Mouse (Mus musculus): ENCODE data around the gene Slc35e3. TPM values are rescaled to one million over a fixed set of nuclear protein-coding genes. Genes with fewer than 3 reads are reported as not detected.

Gene Slc35e3
- polyA plus RNA-seq, 1 experiment from 2014 or later: 19.8 TPM

DNA sequence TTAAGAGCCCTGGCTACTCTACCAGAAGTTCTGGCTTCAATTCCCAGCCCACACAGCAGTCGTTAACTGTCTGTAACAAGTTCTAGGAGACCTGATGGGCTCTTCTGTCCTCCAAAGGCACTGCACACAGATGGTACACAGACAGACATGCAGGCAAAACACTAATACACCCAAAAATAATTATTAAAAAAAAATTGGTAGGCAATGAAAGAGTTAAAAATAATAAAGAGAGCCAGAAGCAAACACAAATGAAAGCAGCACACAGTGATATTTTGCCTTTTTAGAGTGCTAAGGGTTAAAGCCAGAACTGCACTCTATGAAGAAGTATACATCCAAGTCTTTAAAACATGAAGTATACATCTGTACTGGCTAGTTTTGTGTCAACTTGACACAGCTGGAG is 45.7 kb downstream of the Slc35e3 start:
- Histone ChIP-seq H3K9me3 (ENCODE audit: control insufficient read depth, low read length) (no peaks in the 10 kb centered on the region), H3K9ac (ENCODE audit: low read length) (no peak overlapping the region)

DNA sequence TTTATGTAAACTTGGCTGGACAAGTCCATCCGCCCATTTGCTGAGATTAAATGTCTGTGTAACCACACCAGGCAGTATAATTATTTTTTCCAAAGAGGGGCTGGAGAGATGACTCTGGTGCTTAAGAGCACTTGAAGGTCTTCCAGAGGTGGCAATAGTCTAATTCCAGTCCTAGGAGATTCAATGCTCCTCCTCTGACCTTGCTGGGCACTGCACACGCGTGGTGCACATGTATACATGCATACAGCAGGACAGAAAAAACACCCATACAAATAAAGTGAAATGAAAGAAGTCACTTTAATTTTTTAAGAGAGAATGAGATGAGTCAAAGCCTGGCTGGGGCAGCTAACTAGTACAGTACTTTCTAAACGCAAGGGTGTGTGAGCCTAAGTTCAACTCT is 46.3 kb downstream of the Slc35e3 start:
- Histone ChIP-seq H3K4me3 (ENCODE audit: low read depth, low read length) (no peak overlapping the region), H3K9ac (ENCODE audit: low read length) (no peak overlapping the region), H3K27ac (replicated peaks; ENCODE audit: low read depth, low read length) (no peak overlapping the region), H3K9me3 (ENCODE audit: control insufficient read depth, low read length) (no peaks in the 10 kb centered on the region), H3K4me2 (ENCODE audit: low read depth, severe bottlenecking) (no peak overlapping the region), H3K27me3 (ENCODE audit: control insufficient read depth, insufficient read depth, low read length) (no peaks in the 10 kb centered on the region), H3K36me3 (ENCODE audit: control insufficient read depth, insufficient read depth, low read length) (peaks cover 49% of the 10 kb centered on the region), H3K4me1 (ENCODE audit: control insufficient read depth, insufficient read depth, low read length) (no peaks in the 10 kb centered on the region)
- ATAC-seq (ENCODE audit: insufficient number of reproducible peaks, low FRiP score, low TSS enrichment, low read depth) (no peak), DNase-seq (ENCODE audit: low spot score) (no peak)
- WGBS: 96% methylated on average over 4 of the region's 4 CpGs

More for the DNA sequence above, 45.7 kb downstream of the Slc35e3 start:
- DNase-seq (ENCODE audit: low spot score): no peak
- Histone ChIP-seq H3K36me3 (ENCODE audit: control insufficient read depth, insufficient read depth, low read length) (peaks cover 53% of the 10 kb centered on the region), H3K4me3 (ENCODE audit: low read depth, low read length) (no peak overlapping the region), H3K27me3 (ENCODE audit: control insufficient read depth, insufficient read depth, low read length) (no peaks in the 10 kb centered on the region), H3K4me2 (ENCODE audit: low read depth, severe bottlenecking) (no peak overlapping the region), H3K27ac (replicated peaks; ENCODE audit: low read depth, low read length) (no peak overlapping the region), H3K4me1 (ENCODE audit: control insufficient read depth, insufficient read depth, low read length) (no peaks in the 10 kb centered on the region)
- no peak for ATAC-seq (ENCODE audit: insufficient number of reproducible peaks, low FRiP score, low TSS enrichment, low read depth)
- WGBS: 84% methylated on average over 1 of the region's 1 CpGs

DNA sequence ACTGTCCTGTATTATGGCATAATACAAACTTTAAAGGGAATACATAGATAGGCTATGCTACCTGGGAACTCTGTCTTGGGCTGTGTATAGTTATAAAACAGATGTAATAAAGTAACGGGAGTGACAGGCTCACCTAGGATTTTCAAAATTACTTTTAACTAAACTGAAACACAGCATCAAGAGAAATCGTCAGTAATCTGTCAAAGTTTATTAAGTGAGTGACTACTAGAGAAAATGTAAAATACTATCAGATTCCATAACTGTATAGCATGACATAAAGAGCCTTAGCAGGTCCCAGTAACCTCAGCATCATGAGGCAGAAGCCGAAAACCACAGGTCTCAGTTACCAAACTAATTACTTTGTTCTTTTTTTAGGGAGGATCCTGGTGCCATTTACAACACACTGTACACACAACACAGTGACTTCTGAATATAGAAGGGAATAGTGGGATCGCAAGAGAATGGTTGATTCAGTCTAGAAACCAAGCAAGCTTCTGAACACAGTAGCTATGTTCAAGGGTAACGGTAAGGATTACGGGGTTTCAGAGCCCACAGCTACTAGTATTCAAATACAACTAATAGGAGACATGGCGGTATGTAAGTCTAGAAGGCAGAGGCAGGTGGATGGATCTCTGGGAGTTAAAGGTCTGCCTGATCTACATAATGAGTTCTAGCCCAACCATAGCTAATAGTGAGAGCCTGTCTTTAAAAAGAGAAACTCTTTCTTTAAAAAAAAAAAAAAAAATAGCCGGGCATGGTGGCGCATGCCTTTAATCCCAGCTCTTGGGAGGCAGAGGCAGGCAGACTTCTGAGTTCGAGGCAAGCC is 47.6 kb downstream of the Slc35e3 start:
- Histone ChIP-seq H3K9ac (ENCODE audit: low read length) (no peak overlapping the region), H3K36me3 (ENCODE audit: control insufficient read depth, insufficient read depth, low read length) (peaks cover 47% of the 10 kb centered on the region), H3K27me3 (ENCODE audit: control insufficient read depth, insufficient read depth, low read length) (no peaks in the 10 kb centered on the region), H3K4me1 (ENCODE audit: control insufficient read depth, insufficient read depth, low read length) (no peaks in the 10 kb centered on the region), H3K27ac (replicated peaks; ENCODE audit: low read depth, low read length) (no peak overlapping the region), H3K9me3 (ENCODE audit: control insufficient read depth, low read length) (no peaks in the 10 kb centered on the region), H3K4me2 (ENCODE audit: low read depth, severe bottlenecking) (no peak overlapping the region), H3K4me3 (ENCODE audit: low read depth, low read length) (no peak overlapping the region)
- no peak for ATAC-seq (ENCODE audit: insufficient number of reproducible peaks, low FRiP score, low TSS enrichment, low read depth)
- 96% methylated on average over 10 of the region's 10 CpGs for whole genome bisulfite sequencing
- DNase-seq (ENCODE audit: low spot score): no peak

DNA sequence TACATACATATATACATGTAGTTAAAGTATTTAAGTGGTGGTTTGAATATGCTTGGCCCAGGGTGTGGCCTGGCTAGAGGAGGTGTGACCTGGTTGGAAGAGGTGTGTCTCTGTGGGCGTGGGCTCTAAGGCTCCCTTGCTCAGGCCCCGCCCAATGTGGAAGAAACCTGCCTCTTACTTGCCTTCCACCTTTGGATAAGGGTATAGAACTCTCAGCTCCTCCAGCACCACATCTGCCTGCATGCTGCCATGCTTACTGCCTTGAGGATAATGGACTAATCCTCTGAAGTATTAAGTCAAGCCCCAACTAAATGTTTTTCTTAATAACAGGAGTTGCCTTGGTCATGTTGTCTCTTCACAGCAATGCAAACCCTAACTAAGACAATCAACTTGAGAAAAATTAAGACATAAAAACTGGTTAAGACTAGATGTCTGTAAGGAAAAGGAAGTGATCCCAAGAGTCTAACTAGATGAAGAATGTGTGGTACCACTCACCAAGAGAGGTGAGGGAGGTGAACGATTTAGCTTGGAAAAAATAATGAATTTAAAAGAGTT is 48.5 kb downstream of the Slc35e3 start:
- no peak overlapping the region for H3K9ac ChIP-seq (ENCODE audit: low read length)
- 92% methylated on average over 3 of the region's 3 CpGs for WGBS
- ATAC-seq (ENCODE audit: insufficient number of reproducible peaks, low FRiP score, low TSS enrichment, low read depth) (no peak), DNase-seq (ENCODE audit: low spot score) (no peak)
- H3K27me3 ChIP-seq (ENCODE audit: control insufficient read depth, insufficient read depth, low read length): no peaks in the 10 kb centered on the region
- no peaks in the 10 kb centered on the region for H3K4me1 ChIP-seq (ENCODE audit: control insufficient read depth, insufficient read depth, low read length)
- no peak overlapping the region for H3K4me3 ChIP-seq (ENCODE audit: low read depth, low read length)
- no peak overlapping the region for H3K27ac ChIP-seq (replicated peaks; ENCODE audit: low read depth, low read length)
- no peaks in the 10 kb centered on the region for H3K9me3 ChIP-seq (ENCODE audit: control insufficient read depth, low read length)
- no peak overlapping the region for H3K4me2 ChIP-seq (ENCODE audit: low read depth, severe bottlenecking)
- peaks cover 45% of the 10 kb centered on the region for H3K36me3 ChIP-seq (ENCODE audit: control insufficient read depth, insufficient read depth, low read length)

DNA sequence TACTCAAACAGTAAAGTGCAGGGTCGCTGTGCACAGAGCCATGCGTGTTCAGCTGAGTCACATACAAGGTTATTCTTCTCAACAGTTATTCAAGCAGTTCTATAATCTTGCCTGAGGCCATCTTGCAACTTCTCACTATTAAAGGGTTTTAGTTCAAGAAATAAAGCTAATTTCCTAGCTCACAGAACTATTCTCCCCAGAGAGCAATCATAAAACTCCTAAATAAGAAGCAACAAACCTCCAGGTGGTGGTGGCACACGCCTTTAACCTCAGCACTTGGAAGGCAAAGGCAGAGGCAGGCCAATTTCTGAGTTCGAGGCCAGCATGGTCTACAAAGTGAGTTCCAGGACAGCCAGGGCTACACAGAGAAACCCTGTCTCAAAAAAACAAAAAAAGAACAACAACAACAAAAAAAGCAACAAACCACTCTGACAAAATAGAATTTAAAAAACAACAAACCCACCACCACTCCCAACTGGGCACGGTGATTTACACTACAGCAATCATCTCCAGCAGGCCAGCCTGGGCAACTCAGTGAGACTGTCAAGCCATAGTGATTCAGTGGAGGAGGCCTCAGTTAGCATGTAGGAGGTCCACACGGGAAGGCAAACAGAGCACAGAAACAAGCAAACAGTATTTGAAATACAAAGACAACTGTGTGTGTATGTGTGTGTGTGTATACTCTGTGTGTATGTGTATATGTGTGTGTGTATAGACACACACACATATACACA is 49.2 kb downstream of the Slc35e3 start:
- H3K27me3 ChIP-seq (ENCODE audit: control insufficient read depth, insufficient read depth, low read length): no peaks in the 10 kb centered on the region
- no peak overlapping the region for H3K4me3 ChIP-seq (ENCODE audit: low read depth, low read length)
- no peaks in the 10 kb centered on the region for H3K4me1 ChIP-seq (ENCODE audit: control insufficient read depth, insufficient read depth, low read length)
- H3K27ac ChIP-seq (replicated peaks; ENCODE audit: low read depth, low read length): no peak overlapping the region
- H3K36me3 ChIP-seq (ENCODE audit: control insufficient read depth, insufficient read depth, low read length): peaks cover 48% of the 10 kb centered on the region
- ATAC-seq (ENCODE audit: insufficient number of reproducible peaks, low FRiP score, low TSS enrichment, low read depth): no peak
- WGBS: 95% methylated on average over 6 of the region's 6 CpGs
- DNase-seq (ENCODE audit: low spot score): no peak
- no peak overlapping the region for H3K9ac ChIP-seq (ENCODE audit: low read length)
- H3K4me2 ChIP-seq (ENCODE audit: low read depth, severe bottlenecking): no peak overlapping the region
- H3K9me3 ChIP-seq (ENCODE audit: control insufficient read depth, low read length): no peaks in the 10 kb centered on the region

DNA sequence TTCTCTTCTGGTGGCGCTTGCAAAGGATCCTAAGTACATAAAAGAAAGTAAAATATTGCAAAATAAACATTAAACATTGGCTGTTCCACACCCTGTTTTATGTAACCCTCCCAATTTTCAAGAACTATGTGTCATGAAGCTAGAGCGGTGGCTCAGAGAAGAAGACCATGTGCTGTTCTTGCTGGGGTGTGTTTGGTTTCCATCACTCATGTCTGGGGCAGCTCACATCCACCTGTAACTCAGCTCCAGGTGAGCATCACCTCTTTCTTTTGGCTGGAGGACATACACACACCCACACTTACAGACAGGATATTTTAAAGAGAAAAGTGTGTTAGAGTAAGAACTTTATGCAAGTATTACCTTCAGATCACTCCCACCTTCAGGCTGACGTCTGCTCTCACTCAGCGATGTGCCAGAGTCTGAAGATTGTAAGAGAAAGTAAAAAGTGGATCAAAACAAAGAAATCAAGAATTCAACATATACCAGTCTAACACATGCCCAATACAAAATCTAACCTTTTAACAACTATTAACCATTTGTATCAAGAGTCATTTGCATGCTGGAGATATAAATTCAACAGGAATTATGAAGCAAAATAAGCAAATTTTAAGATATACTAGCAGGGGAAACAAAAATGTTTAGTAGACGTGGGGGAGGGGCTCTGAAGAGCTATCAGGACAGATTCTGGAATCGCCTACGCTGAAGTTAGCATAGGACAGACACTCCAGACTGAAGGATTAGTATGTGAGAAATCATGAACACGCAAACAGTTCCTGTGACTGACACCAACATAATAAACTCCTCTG is 49.9 kb downstream of the Slc35e3 start:
- DNase-seq (ENCODE audit: low spot score) (no peak), ATAC-seq (ENCODE audit: insufficient number of reproducible peaks, low FRiP score, low TSS enrichment, low read depth) (no peak)
- no peak overlapping the region for H3K4me3 ChIP-seq (ENCODE audit: low read depth, low read length)
- WGBS: 92% methylated on average over 8 of the region's 8 CpGs
- no peaks in the 10 kb centered on the region for H3K4me1 ChIP-seq (ENCODE audit: control insufficient read depth, insufficient read depth, low read length)
- no peaks in the 10 kb centered on the region for H3K9me3 ChIP-seq (ENCODE audit: control insufficient read depth, low read length)
- no peaks in the 10 kb centered on the region for H3K27me3 ChIP-seq (ENCODE audit: control insufficient read depth, insufficient read depth, low read length)
- H3K9ac ChIP-seq (ENCODE audit: low read length): no peak overlapping the region
- H3K27ac ChIP-seq (replicated peaks; ENCODE audit: low read depth, low read length): no peak overlapping the region
- H3K4me2 ChIP-seq (ENCODE audit: low read depth, severe bottlenecking): no peak overlapping the region
- H3K36me3 ChIP-seq (ENCODE audit: control insufficient read depth, insufficient read depth, low read length): peaks cover 43% of the 10 kb centered on the region

DNA sequence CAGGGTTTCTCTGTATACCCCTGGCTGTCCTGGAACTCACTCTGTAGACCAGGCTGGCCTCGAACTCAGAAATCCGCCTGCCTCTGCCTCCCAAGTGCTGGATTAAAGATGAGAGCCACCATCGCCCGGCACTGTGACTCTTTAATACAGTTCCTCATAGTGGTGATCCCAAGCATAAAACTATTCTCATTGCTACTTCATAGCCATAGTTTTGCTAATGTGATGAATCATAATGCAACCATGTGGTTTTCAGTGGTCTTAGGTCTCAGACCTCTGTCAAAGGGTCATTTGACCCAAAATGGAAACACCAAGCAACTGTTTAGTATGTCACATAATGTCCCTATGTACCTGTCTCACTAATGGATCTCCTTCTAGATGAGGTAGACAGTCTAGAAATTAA is 50.6 kb downstream of the Slc35e3 start:
- H3K27ac ChIP-seq (replicated peaks; ENCODE audit: low read depth, low read length): no peak overlapping the region
- peaks cover 43% of the 10 kb centered on the region for H3K36me3 ChIP-seq (ENCODE audit: control insufficient read depth, insufficient read depth, low read length)
- DNase-seq (ENCODE audit: low spot score): no peak
- no peak overlapping the region for H3K9ac ChIP-seq (ENCODE audit: low read length)
- H3K9me3 ChIP-seq (ENCODE audit: control insufficient read depth, low read length): no peaks in the 10 kb centered on the region
- no peak for ATAC-seq (ENCODE audit: insufficient number of reproducible peaks, low FRiP score, low TSS enrichment, low read depth)
- no peaks in the 10 kb centered on the region for H3K4me1 ChIP-seq (ENCODE audit: control insufficient read depth, insufficient read depth, low read length)
- H3K4me3 ChIP-seq (ENCODE audit: low read depth, low read length): no peak overlapping the region
- no peaks in the 10 kb centered on the region for H3K27me3 ChIP-seq (ENCODE audit: control insufficient read depth, insufficient read depth, low read length)
- H3K4me2 ChIP-seq (ENCODE audit: low read depth, severe bottlenecking): no peak overlapping the region
- 94% methylated on average over 4 of the region's 4 CpGs for WGBS

DNA sequence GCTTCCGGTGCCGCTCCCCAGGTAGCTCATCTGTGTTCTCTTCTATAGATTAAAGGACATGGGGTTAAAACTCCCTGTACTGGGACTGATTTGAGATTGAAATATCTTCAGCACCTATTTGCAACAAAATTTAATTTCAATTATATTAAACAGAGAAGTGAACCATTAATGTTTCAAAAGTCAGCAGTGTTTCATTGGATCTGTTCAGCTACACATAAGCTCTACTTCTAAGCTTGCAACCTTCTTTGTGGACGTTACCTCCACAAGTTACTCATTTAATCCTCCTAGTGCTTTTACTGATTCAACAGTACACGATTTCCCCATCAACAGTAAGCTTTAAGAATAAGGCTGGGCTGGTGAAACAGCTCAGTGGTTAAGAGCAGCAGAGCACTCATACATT is 51.1 kb downstream of the Slc35e3 start:
- WGBS: 92% methylated on average over 4 of the region's 4 CpGs
- no peaks in the 10 kb centered on the region for H3K4me1 ChIP-seq (ENCODE audit: control insufficient read depth, insufficient read depth, low read length)
- H3K4me3 ChIP-seq (ENCODE audit: low read depth, low read length): no peak overlapping the region
- H3K27me3 ChIP-seq (ENCODE audit: control insufficient read depth, insufficient read depth, low read length): no peaks in the 10 kb centered on the region
- H3K9ac ChIP-seq (ENCODE audit: low read length): no peak overlapping the region
- H3K27ac ChIP-seq (replicated peaks; ENCODE audit: low read depth, low read length): no peak overlapping the region
- no peak overlapping the region for H3K4me2 ChIP-seq (ENCODE audit: low read depth, severe bottlenecking)
- no peaks in the 10 kb centered on the region for H3K9me3 ChIP-seq (ENCODE audit: control insufficient read depth, low read length)
- no peak for DNase-seq (ENCODE audit: low spot score)
- ATAC-seq (ENCODE audit: insufficient number of reproducible peaks, low FRiP score, low TSS enrichment, low read depth): no peak
- peaks cover 44% of the 10 kb centered on the region for H3K36me3 ChIP-seq (ENCODE audit: control insufficient read depth, insufficient read depth, low read length)

Data from limb, embryonic 11.5 days (tissue).